Mouse (Mus musculus): Measurements from ENCODE around the gene Stk24.

- TF ChIP-seq CTCF (conservative IDR thresholded peaks at IDR 0.05; ENCODE audit: low read length) (no peak), POU5F1 (IDR thresholded peaks at IDR 0.05; ENCODE audit: borderline replicate concordance, low read length) (no peak), NANOG (IDR thresholded peaks at IDR 0.05; ENCODE audit: borderline replicate concordance, low read length) (no peak)
These were observed 55.1 kb downstream of the Stk24 start for GRCm38 (mm10) chr14:121324521-121325330.
